Mouse (Mus musculus): ENCODE data around the gene Myo18a.

- TF ChIP-seq MAX (IDR thresholded peaks at IDR 0.05) = no peak
- no peak for TF ChIP-seq CTCF (IDR thresholded peaks at IDR 0.05; ENCODE audit: control insufficient read depth, insufficient read depth, insufficient read length)
- TF ChIP-seq USF1 (IDR thresholded peaks at IDR 0.05; ENCODE audit: low read depth) = no peak
- no peak for TF ChIP-seq FOSL1 (IDR thresholded peaks at IDR 0.05; ENCODE audit: insufficient read depth, low read length, poor library complexity, severe bottlenecking)
- no peak for TF ChIP-seq MYOD1 (IDR thresholded peaks at IDR 0.05; ENCODE audit: control insufficient read depth, insufficient read length, low read depth)
- no peak for TF ChIP-seq CEBPB (IDR thresholded peaks at IDR 0.05; ENCODE audit: low read depth)
- no peak for TF ChIP-seq MYOG (IDR thresholded peaks at IDR 0.05; ENCODE audit: control insufficient read depth, extremely low read depth, insufficient read length)
Observed at GRCm38 (mm10) chr11:77728587-77728986, 34.5 kb upstream of the Myo18a start.
